ENCODE assay signal across 13 mouse cellular contexts in the genomic region with DNA sequence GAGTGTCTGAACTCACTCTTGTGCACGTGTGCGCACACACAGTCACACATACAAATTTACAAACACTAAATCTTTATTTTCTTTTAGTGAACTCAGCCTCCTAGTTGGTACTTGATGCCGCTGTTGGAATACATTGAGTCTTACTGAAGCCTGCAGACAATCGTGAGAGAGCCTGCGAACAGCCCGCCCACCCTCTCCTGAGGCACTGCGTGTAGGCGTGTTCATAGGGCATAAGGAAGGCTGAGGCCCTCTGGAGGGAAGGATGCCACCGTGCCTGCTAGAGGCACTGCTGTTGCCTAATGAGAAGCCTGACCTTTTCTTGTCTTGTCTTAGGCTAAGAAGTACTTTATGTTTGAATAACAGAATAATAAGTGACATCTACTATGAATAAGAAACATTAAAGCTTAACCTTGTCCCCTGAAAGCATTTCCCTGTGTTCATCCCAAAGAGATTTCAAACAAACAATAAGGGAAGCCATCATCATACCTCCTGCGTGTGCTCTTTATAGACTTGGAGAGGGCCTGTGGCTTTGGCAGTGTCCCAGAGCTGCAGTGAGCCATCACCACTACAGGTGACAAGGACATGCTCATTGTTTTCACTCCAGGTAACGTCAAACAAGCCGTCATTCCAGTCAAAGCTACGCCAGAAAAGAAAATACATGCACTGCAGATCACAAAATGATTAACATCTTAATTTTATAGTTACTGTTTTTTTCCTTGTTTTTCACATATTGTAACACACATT. TPM values are rescaled to one million over a fixed set of nuclear protein-coding genes. Genes with fewer than 3 reads are reported as not detected.
DNase-seq lines count a peak whose midpoint lies in the region; ATAC-seq and TF ChIP-seq lines count a peak whose summit lies in the region.
"Had no signal": no experiment of that assay in that cellular context is flagged by ENCODE, and none has a peak within 500 bp of the region (broad histone marks: within the 10 kb centered on the region; RNA-seq: fewer than 3 reads in every experiment).

No protein-coding gene starts in this region.

- H3K27ac ChIP-seq in cortical plate, adult 2 months (ENCODE audit: insufficient read depth, low read length) = no peak overlapping the region
- H3K27ac ChIP-seq in stomach, postnatal 0 days (replicated peaks) = no peak overlapping the region
- H3K27ac ChIP-seq: embryonic facial prominence, embryonic 12.5 days; heart, embryonic 15.5 days; kidney, postnatal 0 days; liver, embryonic 13.5 days; macrophage had no signal

- H3K9me3 ChIP-seq in stomach, postnatal 0 days (ENCODE audit: control insufficient read depth, low read length) = no peaks in the 10 kb centered on the region
- H3K9me3 ChIP-seq: embryonic facial prominence, embryonic 12.5 days; heart, embryonic 15.5 days; liver, embryonic 13.5 days had no signal

- H3K9ac ChIP-seq in stomach, postnatal 0 days (ENCODE audit: low read length) = no peak overlapping the region
- H3K9ac ChIP-seq: embryonic facial prominence, embryonic 12.5 days; heart, embryonic 15.5 days; liver, embryonic 13.5 days had no signal

- peaks cover 5% of the 10 kb centered on the region for H3K4me1 ChIP-seq in cortical plate, adult 2 months (ENCODE audit: control insufficient read depth, insufficient read depth, low read length)
- H3K4me1 ChIP-seq in stomach, postnatal 0 days (replicated peaks; ENCODE audit: control insufficient read depth, insufficient read depth) = no peaks in the 10 kb centered on the region
- H3K4me1 ChIP-seq: embryonic facial prominence, embryonic 12.5 days; heart, embryonic 15.5 days had no signal

- no peak for TF ChIP-seq EP300 in stomach, postnatal 0 days (optimal IDR thresholded peaks at IDR 0.05)

- H3K27me3 ChIP-seq in stomach, postnatal 0 days (ENCODE audit: control insufficient read depth, insufficient read depth, low read length) = no peaks in the 10 kb centered on the region
- H3K27me3 ChIP-seq: embryonic facial prominence, embryonic 12.5 days; heart, embryonic 15.5 days; liver, embryonic 13.5 days had no signal

- no peaks in the 10 kb centered on the region for H3K36me3 ChIP-seq in stomach, postnatal 0 days (ENCODE audit: control insufficient read depth, insufficient read depth, low read length)
- H3K36me3 ChIP-seq: embryonic facial prominence, embryonic 12.5 days had no signal

- peak; percentile 29; the same call in 1 of the 2 replicates for TF ChIP-seq POLR2A in cortical plate, adult 2 months (IDR thresholded peaks at IDR 0.05; ENCODE audit: extremely low read depth, insufficient read depth, low read length)

- no peak for TF ChIP-seq CTCF in cortical plate, adult 2 months (IDR thresholded peaks at IDR 0.05; ENCODE audit: extremely low read depth, insufficient read depth, low read length)
- TF ChIP-seq CTCF in stomach, postnatal 0 days (IDR thresholded peaks at IDR 0.05; ENCODE audit: low read depth) = no peak

- H3K4me3 ChIP-seq in cortical plate, adult 2 months (ENCODE audit: insufficient read depth, low read length) = no peak overlapping the region
- no peak overlapping the region for H3K4me3 ChIP-seq in stomach, postnatal 0 days (ENCODE audit: low read depth, low read length)
- H3K4me3 ChIP-seq: embryonic facial prominence, embryonic 12.5 days; heart, embryonic 15.5 days; liver, embryonic 13.5 days had no signal

- peak; percentile 20 for DNase-seq in thymus, postnatal 14 days
- DNase-seq in thymus, postnatal 36 days = no peak
- peak; percentile 20 to 36 for DNase-seq in layer of hippocampus, postnatal 36 days
- DNase-seq in right cerebral cortex, postnatal 36 days (ENCODE audit: low spot score in 2 of 2) = peak; percentile 67 to 87
- DNase-seq in retina, embryonic 14.5 days (ENCODE audit: low spot score) = no peak
- no peak for DNase-seq in stomach, postnatal 0 days (ENCODE audit: low spot score)
- DNase-seq: liver, embryonic 13.5 days had no signal

- WGBS in stomach, postnatal 0 days = 74% methylated on average over 13 of the region's 13 CpGs

- H3K4me2 ChIP-seq in stomach, postnatal 0 days (replicated peaks; ENCODE audit: low read depth) = no peak overlapping the region
- H3K4me2 ChIP-seq: embryonic facial prominence, embryonic 12.5 days; heart, embryonic 15.5 days; liver, embryonic 13.5 days had no signal

- no peak for ATAC-seq in stomach, postnatal 0 days (ENCODE audit: low FRiP score, low TSS enrichment)
- ATAC-seq in erythroblast, adult 5-6 weeks (replicated peaks; ENCODE audit: low FRiP score, poor library complexity, severe bottlenecking) = no peak

RNA-seq across cellular contexts. Expression of gene Pex7, which starts 3.2 kb away (rescaled TPM):
- polyA plus RNA-seq in cortical plate, adult 2 months (2012; rRNA removed) = 35.4 and 35.8 TPM in 2 replicates
- 10 to 100 TPM; 21.7 to 22.9 TPM for total RNA-seq in layer of hippocampus, postnatal 36 days (2021)
- polyA plus RNA-seq in stomach, postnatal 0 days (2015; fragmentation: Nextera tagmentation; extraction: Ambion mirVana) = 56.0 and 60.8 TPM in 2 replicates
- total RNA-seq in erythroblast, adult 5-6 weeks (2015; ENCODE audit: low replicate concordance) = 4.2 and 6.5 TPM in 2 replicates
- 3.3 and 4.2 TPM in 2 replicates for total RNA-seq in erythroblast, adult 5-6 weeks (2017; ENCODE audit: low replicate concordance)

RNA-seq across cellular contexts. Expression of gene Map3k5, which starts 30.0 kb away (rescaled TPM):
- 17.2 and 19.6 TPM in 2 replicates for polyA plus RNA-seq in cortical plate, adult 2 months (2012; rRNA removed)
- 10 to 100 TPM; 29.2 to 31.0 TPM for total RNA-seq in layer of hippocampus, postnatal 36 days (2021)
- polyA plus RNA-seq in stomach, postnatal 0 days (2015; fragmentation: Nextera tagmentation; extraction: Ambion mirVana) = 2.4 and 3.1 TPM in 2 replicates
- 3.1 and 4.2 TPM in 2 replicates for total RNA-seq in erythroblast, adult 5-6 weeks (2015; ENCODE audit: low replicate concordance)
- 4.6 and 8.8 TPM in 2 replicates for total RNA-seq in erythroblast, adult 5-6 weeks (2017; ENCODE audit: low replicate concordance)

RNA-seq across cellular contexts. Expression of gene Slc35d3, which starts 53.0 kb away (rescaled TPM):
- 0.59 and 4.0 TPM in 2 replicates for polyA plus RNA-seq in cortical plate, adult 2 months (2012; rRNA removed)
- total RNA-seq in layer of hippocampus, postnatal 36 days (2021) = under 1 TPM; 0.42 to 0.56 TPM
- 0.24 and 0.25 TPM in 2 replicates for polyA plus RNA-seq in stomach, postnatal 0 days (2015; fragmentation: Nextera tagmentation; extraction: Ambion mirVana)
- 0.42 TPM in 1 of 2 replicates, not detected in the other for total RNA-seq in erythroblast, adult 5-6 weeks (2015; ENCODE audit: low replicate concordance)
- not detected in 2 replicates for total RNA-seq in erythroblast, adult 5-6 weeks (2017; ENCODE audit: low replicate concordance)

Comparison
In these comparisons a context has a peak if more than half of its experiments do, and no peak if none do; other contexts are left out.
1. DNase-seq: peak in thymus, postnatal 14 days (single experiment), layer of hippocampus, postnatal 36 days (2 of 2) and right cerebral cortex, postnatal 36 days (2 of 2); none in thymus, postnatal 36 days (0 of 2), retina, embryonic 14.5 days (single experiment) and stomach, postnatal 0 days (single experiment).